Mouse (Mus musculus): ENCODE measurements around the gene Adam8. TPM values are rescaled to one million over a fixed set of nuclear protein-coding genes. Genes with fewer than 3 reads are reported as not detected.

Adam8 gene
- polyA plus RNA-seq, 1 experiment from 2014 or later = 1.7 TPM

- WGBS = 91% methylated on average over 9 of the region's 9 CpGs
- Histone ChIP-seq H3K4me1 (ENCODE audit: control insufficient read depth, insufficient read depth, low read length) (no peaks in the 10 kb centered on the region), H3K4me3 (ENCODE audit: low read depth, low read length) (no peak overlapping the region), H3K36me3 (replicated peaks; ENCODE audit: control insufficient read depth, insufficient read depth, low read depth, low read length) (peaks cover 4% of the 10 kb centered on the region), H3K9me3 (replicated peaks; ENCODE audit: control insufficient read depth, low read length) (no peaks in the 10 kb centered on the region), H3K4me2 (ENCODE audit: low read depth, low read length) (no peak overlapping the region), H3K27me3 (ENCODE audit: control insufficient read depth, insufficient read depth, low read length) (no peaks in the 10 kb centered on the region), H3K27ac (replicated peaks; ENCODE audit: low read depth, low read length) (no peak overlapping the region), H3K9ac (replicated peaks; ENCODE audit: low read length) (no peak overlapping the region)
- DNase-seq (ENCODE audit: low spot score) = no peak
- ATAC-seq (replicated peaks; ENCODE audit: insufficient number of reproducible peaks, low FRiP score, low TSS enrichment, low read depth) = no peak
Measured at GRCm38 (mm10) chr7:140007781-140008180, 15.4 kb upstream of the Adam8 start.

GRCm38 (mm10) chr7:140006861-140007611, 14.7 kb upstream of the Adam8 start:
- 93% methylated on average over 9 of the region's 9 CpGs for WGBS
- no peak for ATAC-seq (replicated peaks; ENCODE audit: insufficient number of reproducible peaks, low FRiP score, low TSS enrichment, low read depth)

GRCm38 (mm10) chr7:140004666-140005065, 12.3 kb upstream of the Adam8 start:
- ATAC-seq (replicated peaks; ENCODE audit: insufficient number of reproducible peaks, low FRiP score, low TSS enrichment, low read depth) = no peak
- no peaks in the 10 kb centered on the region for H3K9me3 ChIP-seq (replicated peaks; ENCODE audit: control insufficient read depth, low read length)
- H3K27ac ChIP-seq (replicated peaks; ENCODE audit: low read depth, low read length) = no peak overlapping the region
- no peaks in the 10 kb centered on the region for H3K4me1 ChIP-seq (ENCODE audit: control insufficient read depth, insufficient read depth, low read length)
- DNase-seq (ENCODE audit: low spot score) = no peak
- WGBS = 92% methylated on average over 8 of the region's 8 CpGs
- H3K9ac ChIP-seq (replicated peaks; ENCODE audit: low read length) = no peak overlapping the region
- no peak overlapping the region for H3K4me2 ChIP-seq (ENCODE audit: low read depth, low read length)
- no peak overlapping the region for H3K4me3 ChIP-seq (ENCODE audit: low read depth, low read length)
- H3K36me3 ChIP-seq (replicated peaks; ENCODE audit: control insufficient read depth, insufficient read depth, low read depth, low read length) = peaks cover 4% of the 10 kb centered on the region
- H3K27me3 ChIP-seq (ENCODE audit: control insufficient read depth, insufficient read depth, low read length) = no peaks in the 10 kb centered on the region

More at GRCm38 (mm10) chr7:140006861-140007611, 14.7 kb upstream of the Adam8 start:
- no peak overlapping the region for H3K9ac ChIP-seq (replicated peaks; ENCODE audit: low read length)
- no peak overlapping the region for H3K27ac ChIP-seq (replicated peaks; ENCODE audit: low read depth, low read length)
- H3K4me2 ChIP-seq (ENCODE audit: low read depth, low read length) = no peak overlapping the region
- no peaks in the 10 kb centered on the region for H3K9me3 ChIP-seq (replicated peaks; ENCODE audit: control insufficient read depth, low read length)
- H3K27me3 ChIP-seq (ENCODE audit: control insufficient read depth, insufficient read depth, low read length) = no peaks in the 10 kb centered on the region
- peaks cover 4% of the 10 kb centered on the region for H3K36me3 ChIP-seq (replicated peaks; ENCODE audit: control insufficient read depth, insufficient read depth, low read depth, low read length)
- H3K4me1 ChIP-seq (ENCODE audit: control insufficient read depth, insufficient read depth, low read length) = no peaks in the 10 kb centered on the region
- no peak for DNase-seq (ENCODE audit: low spot score)
- no peak overlapping the region for H3K4me3 ChIP-seq (ENCODE audit: low read depth, low read length)

- no peak overlapping the region for H3K4me2 ChIP-seq (ENCODE audit: low read depth, low read length)
- DNase-seq (ENCODE audit: low spot score) = no peak
- no peak for ATAC-seq (replicated peaks; ENCODE audit: insufficient number of reproducible peaks, low FRiP score, low TSS enrichment, low read depth)
- no peaks in the 10 kb centered on the region for H3K4me1 ChIP-seq (ENCODE audit: control insufficient read depth, insufficient read depth, low read length)
- H3K27me3 ChIP-seq (ENCODE audit: control insufficient read depth, insufficient read depth, low read length) = no peaks in the 10 kb centered on the region
- no peak overlapping the region for H3K9ac ChIP-seq (replicated peaks; ENCODE audit: low read length)
- H3K4me3 ChIP-seq (ENCODE audit: low read depth, low read length) = no peak overlapping the region
- no peak overlapping the region for H3K27ac ChIP-seq (replicated peaks; ENCODE audit: low read depth, low read length)
- H3K36me3 ChIP-seq (replicated peaks; ENCODE audit: control insufficient read depth, insufficient read depth, low read depth, low read length) = no peaks in the 10 kb centered on the region; the same call in none of the 2 replicates
- WGBS = 40% methylated on average over 12 of the region's 12 CpGs
- no peaks in the 10 kb centered on the region for H3K9me3 ChIP-seq (replicated peaks; ENCODE audit: control insufficient read depth, low read length)
Measured at GRCm38 (mm10) chr7:140001086-140001740, 8.9 kb upstream of the Adam8 start.

GRCm38 (mm10) chr7:139998691-139999350, 6.5 kb upstream of the Adam8 start:
- no peaks in the 10 kb centered on the region for H3K9me3 ChIP-seq (replicated peaks; ENCODE audit: control insufficient read depth, low read length)
- no peaks in the 10 kb centered on the region for H3K27me3 ChIP-seq (ENCODE audit: control insufficient read depth, insufficient read depth, low read length)
- H3K9ac ChIP-seq (replicated peaks; ENCODE audit: low read length) = no peak overlapping the region
- 96% methylated on average over 13 of the region's 13 CpGs for WGBS
- ATAC-seq (replicated peaks; ENCODE audit: insufficient number of reproducible peaks, low FRiP score, low TSS enrichment, low read depth) (no peak), DNase-seq (ENCODE audit: low spot score) (no peak)
- no peaks in the 10 kb centered on the region for H3K4me1 ChIP-seq (ENCODE audit: control insufficient read depth, insufficient read depth, low read length)
- H3K4me3 ChIP-seq (ENCODE audit: low read depth, low read length) = no peak overlapping the region
- no peaks in the 10 kb centered on the region; the same call in none of the 2 replicates for H3K36me3 ChIP-seq (replicated peaks; ENCODE audit: control insufficient read depth, insufficient read depth, low read depth, low read length)
- H3K4me2 ChIP-seq (ENCODE audit: low read depth, low read length) = no peak overlapping the region
- H3K27ac ChIP-seq (replicated peaks; ENCODE audit: low read depth, low read length) = no peak overlapping the region

- H3K9ac ChIP-seq (replicated peaks; ENCODE audit: low read length) = no peak overlapping the region
- no peak overlapping the region for H3K27ac ChIP-seq (replicated peaks; ENCODE audit: low read depth, low read length)
- DNase-seq (ENCODE audit: low spot score) (peak; percentile 74), ATAC-seq (replicated peaks; ENCODE audit: insufficient number of reproducible peaks, low FRiP score, low TSS enrichment, low read depth) (no peak)
- 23% methylated on average over 3 of the region's 3 CpGs for WGBS
- no peak overlapping the region for H3K4me2 ChIP-seq (ENCODE audit: low read depth, low read length)
- H3K4me3 ChIP-seq (ENCODE audit: low read depth, low read length) = no peak overlapping the region
- H3K36me3 ChIP-seq (replicated peaks; ENCODE audit: control insufficient read depth, insufficient read depth, low read depth, low read length) = no peaks in the 10 kb centered on the region; the same call in none of the 2 replicates
- no peaks in the 10 kb centered on the region for H3K27me3 ChIP-seq (ENCODE audit: control insufficient read depth, insufficient read depth, low read length)
- no peaks in the 10 kb centered on the region for H3K4me1 ChIP-seq (ENCODE audit: control insufficient read depth, insufficient read depth, low read length)
- no peaks in the 10 kb centered on the region for H3K9me3 ChIP-seq (replicated peaks; ENCODE audit: control insufficient read depth, low read length)
Measured at GRCm38 (mm10) chr7:139994676-139995075, 2.3 kb upstream of the Adam8 start.

GRCm38 (mm10) chr7:139994202-139994601, 1.8 kb upstream of the Adam8 start:
- Histone ChIP-seq H3K27me3 (ENCODE audit: control insufficient read depth, insufficient read depth, low read length) (no peaks in the 10 kb centered on the region), H3K4me2 (ENCODE audit: low read depth, low read length) (no peak overlapping the region), H3K4me3 (ENCODE audit: low read depth, low read length) (no peak overlapping the region), H3K36me3 (replicated peaks; ENCODE audit: control insufficient read depth, insufficient read depth, low read depth, low read length) (no peaks in the 10 kb centered on the region; the same call in none of the 2 replicates), H3K9me3 (replicated peaks; ENCODE audit: control insufficient read depth, low read length) (no peaks in the 10 kb centered on the region), H3K27ac (replicated peaks; ENCODE audit: low read depth, low read length) (no peak overlapping the region), H3K9ac (replicated peaks; ENCODE audit: low read length) (no peak overlapping the region), H3K4me1 (ENCODE audit: control insufficient read depth, insufficient read depth, low read length) (no peaks in the 10 kb centered on the region)
- DNase-seq (ENCODE audit: low spot score) = no peak
- ATAC-seq (replicated peaks; ENCODE audit: insufficient number of reproducible peaks, low FRiP score, low TSS enrichment, low read depth) = no peak
- WGBS = 79% methylated on average over 4 of the region's 4 CpGs

GRCm38 (mm10) chr7:139993532-139993931, 1.2 kb upstream of the Adam8 start:
- Histone ChIP-seq H3K27ac (replicated peaks; ENCODE audit: low read depth, low read length) (no peak overlapping the region), H3K4me3 (ENCODE audit: low read depth, low read length) (no peak overlapping the region)
- 86% methylated on average over 6 of the region's 6 CpGs for WGBS

More at GRCm38 (mm10) chr7:139993532-139993931, 1.2 kb upstream of the Adam8 start:
- Histone ChIP-seq H3K27me3 (ENCODE audit: control insufficient read depth, insufficient read depth, low read length) (no peaks in the 10 kb centered on the region), H3K9me3 (replicated peaks; ENCODE audit: control insufficient read depth, low read length) (no peaks in the 10 kb centered on the region), H3K36me3 (replicated peaks; ENCODE audit: control insufficient read depth, insufficient read depth, low read depth, low read length) (no peaks in the 10 kb centered on the region; the same call in none of the 2 replicates), H3K4me2 (ENCODE audit: low read depth, low read length) (no peak overlapping the region), H3K9ac (replicated peaks; ENCODE audit: low read length) (no peak overlapping the region), H3K4me1 (ENCODE audit: control insufficient read depth, insufficient read depth, low read length) (no peaks in the 10 kb centered on the region)
- DNase-seq (ENCODE audit: low spot score) (no peak), ATAC-seq (replicated peaks; ENCODE audit: insufficient number of reproducible peaks, low FRiP score, low TSS enrichment, low read depth) (no peak)

All from embryonic facial prominence, embryonic 11.5 days (tissue).